Mouse (Mus musculus) heart, embryonic 15.5 days (tissue): ENCODE measurements at regions not wholly inside any gene's neighbourhood (a gene's known extent, or its start where the extent isn't known, plus 50 kb on each side); places are given as distances from the start of the nearest gene placed in this dataset.

Experiments used
- ATAC-seq: fragments of 200-750 bp; cut with Nextera tagmentation; replicated peaks from 2 replicates; pipeline ENCODE4 v1.8.0; 2017; ENCODE audit warnings: low read depth, moderate TSS enrichment; ENCODE audit not compliant: insufficient number of reproducible peaks, insufficient read depth, low FRiP score
- H3K27ac ChIP-seq: fragments of 300-500 bp; sonication (generic); 2 replicates; pipeline ENCODE4 v1.5.1; 2015; ENCODE audit warnings: mild to moderate bottlenecking, inconsistent platforms
- H3K27me3 ChIP-seq: fragments of 300-500 bp; sonication (generic); 2 replicates; pipeline ENCODE4 v1.6.1; 2015; ENCODE audit warnings: inconsistent platforms
- H3K36me3 ChIP-seq: fragments of 300-500 bp; sonication (generic); 2 replicates; pipeline ENCODE4 v1.6.1; 2015; ENCODE audit warnings: mild to moderate bottlenecking, inconsistent platforms
- H3K4me1 ChIP-seq: fragments of 300-500 bp; sonication (generic); replicated peaks from 2 replicates; pipeline ENCODE4 v1.6.1; 2015; ENCODE audit warnings: inconsistent platforms
- H3K4me2 ChIP-seq: fragments of 300-500 bp; sonication (generic); 2 replicates; pipeline ENCODE4 v1.6.1; 2015; ENCODE audit warnings: inconsistent platforms, mild to moderate bottlenecking, moderate library complexity
- H3K4me3 ChIP-seq: fragments of 300-500 bp; sonication (generic); 2 replicates; pipeline ENCODE4 v1.5.1; 2015; ENCODE audit warnings: mild to moderate bottlenecking, inconsistent platforms
- H3K9ac ChIP-seq: fragments of 300-500 bp; sonication (generic); 2 replicates; pipeline ENCODE4 v1.6.1; 2015; ENCODE audit warnings: mild to moderate bottlenecking, inconsistent platforms
- H3K9me3 ChIP-seq: fragments of 300-500 bp; sonication (generic); replicated peaks from 2 replicates; pipeline ENCODE4 v1.6.1; 2016; ENCODE audit warnings: inconsistent platforms
- WGBS: fragments of 180-500 bp; shearing (Covaris S2); methylation state at CpG from one replicate; pipeline ENCODE4 v1.1.7; 2015; ENCODE audit warnings: mixed read lengths; 5-methylcytosine and 5-hydroxymethylcytosine counted together

DNA sequence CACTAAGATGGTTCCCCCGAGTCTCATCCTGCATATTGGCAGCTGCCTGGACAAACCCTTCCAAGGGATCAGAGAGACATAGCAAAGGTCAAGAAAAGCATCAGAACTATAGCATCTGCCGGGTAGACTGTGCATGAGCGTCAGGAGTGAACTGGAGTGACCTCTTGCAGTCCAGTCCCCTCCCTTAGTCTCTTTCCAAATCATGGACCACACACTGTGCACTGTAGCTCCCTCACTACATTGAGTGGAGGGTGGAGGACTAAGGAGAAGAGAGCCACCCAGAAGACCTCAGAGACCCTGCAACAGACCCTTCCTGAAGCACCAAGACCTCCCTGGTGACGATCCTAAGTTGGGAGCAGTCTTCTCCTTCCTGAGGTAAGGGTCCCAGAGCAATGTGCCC, 107.8 kb upstream of the Cd93 start:
- no peak for ATAC-seq
- H3K27me3 ChIP-seq, result no peaks in the 10 kb centered on the region
- H3K27ac ChIP-seq, result no peak overlapping the region
- H3K4me3 ChIP-seq, result no peak overlapping the region
- no peaks in the 10 kb centered on the region for H3K4me1 ChIP-seq
- no peaks in the 10 kb centered on the region for H3K9me3 ChIP-seq
- no peaks in the 10 kb centered on the region for H3K36me3 ChIP-seq
- whole genome bisulfite sequencing, result 68% methylated on average over 4 of the region's 4 CpGs
- H3K4me2 ChIP-seq, result no peak overlapping the region
- H3K9ac ChIP-seq, result no peak overlapping the region

DNA sequence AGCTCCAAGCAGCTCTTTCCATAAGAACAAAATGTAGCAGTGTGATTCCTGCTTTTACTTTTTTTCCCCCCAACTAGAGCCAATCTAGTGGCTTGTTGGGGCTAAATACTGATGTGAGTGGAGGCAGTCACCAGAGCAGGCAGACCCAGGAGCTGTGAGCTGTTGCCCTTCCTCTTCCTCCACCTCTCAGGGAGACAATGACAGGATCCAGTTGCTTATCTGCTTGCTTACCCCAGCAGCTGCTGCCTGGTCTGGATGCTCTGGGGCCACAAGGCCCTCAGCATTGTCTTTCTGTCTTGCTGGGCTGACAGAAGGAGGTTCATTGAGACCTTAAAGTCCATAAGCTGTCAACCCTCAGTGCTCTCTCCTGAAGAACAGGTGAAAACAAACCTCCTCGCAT, 106.3 kb upstream of the Cd93 start:
- Histone ChIP-seq H3K4me1 (no peaks in the 10 kb centered on the region), H3K4me2 (no peak overlapping the region), H3K9me3 (no peaks in the 10 kb centered on the region), H3K9ac (no peak overlapping the region), H3K27me3 (no peaks in the 10 kb centered on the region), H3K36me3 (no peaks in the 10 kb centered on the region), H3K4me3 (no peak overlapping the region), H3K27ac (no peak overlapping the region)
- 0 out of 2 replicates have a peak, but pooled peaks have one; percentile 18 for ATAC-seq
- WGBS, result 76% methylated on average over 1 of the region's 1 CpGs

DNA sequence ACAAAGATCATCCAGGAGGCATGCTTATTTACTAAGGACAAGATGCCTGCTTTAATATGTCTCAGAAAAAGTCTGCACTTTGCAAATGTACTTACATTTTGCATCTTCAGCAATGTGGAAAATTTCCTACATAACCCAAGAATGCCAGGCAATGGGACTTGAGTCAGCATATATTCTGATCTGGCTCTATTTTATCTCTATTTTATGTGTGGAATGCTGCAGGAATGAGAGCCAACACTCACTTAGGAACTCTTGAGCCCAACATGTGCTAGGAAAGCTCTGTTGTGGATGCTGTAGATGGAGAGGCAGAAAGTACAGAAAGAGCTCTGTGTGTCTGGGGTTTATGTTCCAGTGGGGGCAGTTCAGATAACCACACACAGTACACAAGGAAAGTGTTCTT, 99.0 kb upstream of the Cd93 start:
- Histone ChIP-seq H3K4me2 (no peak overlapping the region), H3K4me1 (no peaks in the 10 kb centered on the region), H3K9ac (no peak overlapping the region), H3K36me3 (no peaks in the 10 kb centered on the region), H3K9me3 (no peaks in the 10 kb centered on the region), H3K27ac (no peak overlapping the region), H3K4me3 (no peak overlapping the region), H3K27me3 (no peaks in the 10 kb centered on the region)
- ATAC-seq, result no peak; the same call in 1 of the 2 replicates

DNA sequence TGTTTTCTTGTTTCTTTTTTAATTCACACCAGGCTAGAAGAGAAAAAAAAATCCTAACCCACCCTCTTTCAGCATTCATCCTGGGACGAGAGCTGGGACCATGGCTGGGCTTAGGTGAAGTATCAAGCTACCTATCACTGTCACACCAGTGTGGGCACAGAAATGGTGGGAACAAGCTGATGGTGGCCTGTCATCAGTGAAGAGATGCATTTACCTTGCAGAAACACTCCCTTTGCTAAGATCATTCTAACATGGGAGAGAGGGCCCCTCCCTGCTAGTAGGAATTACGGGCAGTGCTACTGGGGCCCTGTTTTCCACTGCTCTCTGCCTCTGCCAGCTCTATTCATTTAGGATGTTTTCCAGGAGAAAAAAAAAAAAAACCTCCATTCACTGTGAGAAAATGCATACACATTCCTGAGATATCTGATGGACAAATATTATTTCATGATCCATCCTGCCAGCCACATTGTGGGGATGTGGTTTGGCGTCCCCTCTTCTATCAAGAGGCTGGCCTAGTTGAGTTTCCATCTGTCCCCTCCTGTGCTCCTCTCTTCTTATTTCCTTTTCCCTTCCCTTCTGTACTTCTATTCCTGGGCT, 94.6 kb upstream of the Cd93 start:
- H3K9ac ChIP-seq, result no peak overlapping the region
- no peaks in the 10 kb centered on the region for H3K4me1 ChIP-seq
- H3K36me3 ChIP-seq, result no peaks in the 10 kb centered on the region
- no peaks in the 10 kb centered on the region for H3K27me3 ChIP-seq
- H3K4me2 ChIP-seq, result no peak overlapping the region
- H3K4me3 ChIP-seq, result no peak overlapping the region
- H3K27ac ChIP-seq, result no peak overlapping the region
- 60% methylated on average over 3 of the region's 3 CpGs for WGBS
- ATAC-seq, result no peak
- no peaks in the 10 kb centered on the region for H3K9me3 ChIP-seq

DNA sequence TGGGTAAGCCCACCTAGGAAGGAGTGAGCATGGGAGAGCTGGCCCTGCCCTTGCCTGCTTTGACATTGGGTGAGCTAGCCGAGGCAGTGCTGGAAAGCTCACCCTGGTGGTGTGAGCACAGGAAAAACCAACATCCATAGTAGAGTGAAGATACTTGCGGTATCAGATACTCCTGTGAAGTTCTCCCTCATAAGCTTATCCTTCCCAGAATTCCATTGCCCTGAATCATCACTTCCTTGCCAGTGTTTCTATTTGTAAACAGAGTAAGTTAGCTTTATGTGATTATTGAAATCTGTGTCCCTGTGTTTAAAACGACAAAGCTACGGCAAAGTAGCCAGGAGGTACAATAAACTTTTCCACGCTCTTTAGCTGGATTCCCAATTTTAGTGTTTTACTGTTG, 93.9 kb upstream of the Cd93 start:
- Histone ChIP-seq H3K27me3 (no peaks in the 10 kb centered on the region), H3K9ac (no peak overlapping the region), H3K9me3 (no peaks in the 10 kb centered on the region), H3K36me3 (no peaks in the 10 kb centered on the region), H3K4me1 (no peaks in the 10 kb centered on the region), H3K4me2 (no peak overlapping the region), H3K4me3 (no peak overlapping the region), H3K27ac (no peak overlapping the region)
- WGBS, result 73% methylated on average over 5 of the region's 5 CpGs
- no peak for ATAC-seq

DNA sequence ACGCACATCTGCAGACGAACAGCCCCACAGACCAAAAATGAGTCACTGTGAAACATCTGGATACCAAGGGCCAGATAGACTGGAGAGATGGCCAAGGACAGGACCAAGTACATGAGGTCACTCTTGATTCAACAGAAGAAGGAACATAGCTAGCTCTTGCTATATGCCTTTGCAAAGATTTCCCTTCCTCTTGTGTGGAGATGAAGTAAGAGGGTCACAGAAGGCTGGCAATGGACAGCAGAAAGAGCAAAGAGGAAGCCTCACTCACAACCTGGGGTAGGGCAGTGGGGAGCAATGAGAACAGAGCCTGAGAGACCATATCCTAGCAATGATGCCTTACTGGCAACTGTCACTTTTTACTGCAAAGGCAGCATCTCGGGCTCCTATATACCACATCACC, 93.2 kb upstream of the Cd93 start:
- Histone ChIP-seq H3K4me2 (no peak overlapping the region), H3K4me3 (no peak overlapping the region), H3K9ac (no peak overlapping the region), H3K36me3 (no peaks in the 10 kb centered on the region), H3K4me1 (no peaks in the 10 kb centered on the region), H3K27me3 (no peaks in the 10 kb centered on the region), H3K27ac (no peak overlapping the region), H3K9me3 (no peaks in the 10 kb centered on the region)
- 87% methylated on average over 3 of the region's 3 CpGs for WGBS
- ATAC-seq, result no peak

DNA sequence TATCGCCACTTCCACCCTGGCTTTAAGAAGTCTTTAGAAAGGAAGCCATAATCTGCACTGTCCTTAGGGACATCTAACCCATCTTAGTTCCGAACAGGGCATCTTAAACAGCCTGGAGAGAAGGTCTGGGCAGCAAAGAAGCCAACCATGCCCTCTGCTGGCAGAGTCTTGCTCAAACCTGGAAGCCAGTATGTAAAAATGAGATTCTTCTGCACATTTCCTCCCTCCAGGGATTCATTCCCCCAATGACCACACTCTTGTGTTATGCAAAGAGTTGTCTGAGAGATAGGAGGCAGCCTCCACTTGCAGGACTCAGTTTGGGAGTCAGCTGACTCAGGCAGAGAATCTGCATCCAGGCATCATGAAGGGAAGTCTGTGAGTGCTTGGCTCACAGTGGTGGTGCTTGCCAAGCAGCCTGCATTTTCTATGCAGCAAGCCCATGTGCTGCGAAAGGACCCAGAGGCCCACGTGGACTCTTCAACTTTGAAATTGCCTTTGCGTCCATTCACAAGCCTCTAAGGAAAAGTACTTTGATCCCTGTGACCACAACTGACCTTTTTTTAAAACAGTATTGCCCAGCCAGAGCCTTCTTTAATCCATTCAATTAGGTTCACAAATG, 92.3 kb upstream of the Cd93 start:
- H3K4me2 ChIP-seq, result no peak overlapping the region
- H3K36me3 ChIP-seq, result no peaks in the 10 kb centered on the region
- no peaks in the 10 kb centered on the region for H3K9me3 ChIP-seq
- WGBS, result 57% methylated on average over 5 of the region's 5 CpGs
- H3K27me3 ChIP-seq, result no peaks in the 10 kb centered on the region
- H3K27ac ChIP-seq, result no peak overlapping the region
- H3K9ac ChIP-seq, result no peak overlapping the region
- no peak for ATAC-seq
- no peak overlapping the region for H3K4me3 ChIP-seq
- H3K4me1 ChIP-seq, result no peaks in the 10 kb centered on the region

DNA sequence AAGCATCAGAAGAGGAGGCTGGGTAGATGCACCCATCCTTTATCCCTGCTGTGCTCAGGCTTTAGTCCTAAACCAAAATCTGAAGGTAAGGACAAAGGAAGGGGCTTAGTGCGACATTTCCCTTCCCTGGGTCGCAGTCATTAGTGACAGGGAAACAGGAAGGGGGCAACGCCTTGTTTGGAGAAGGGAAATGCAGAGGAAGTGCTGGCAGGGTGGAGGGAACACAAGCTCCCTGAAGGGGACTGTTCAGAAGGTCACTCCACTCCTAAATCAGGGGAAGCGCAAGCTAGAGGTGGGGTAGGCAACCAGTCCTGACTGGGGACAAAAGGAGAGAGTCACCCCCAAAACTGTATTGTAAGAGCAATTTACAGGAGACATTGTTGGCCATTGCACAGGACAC, 88.7 kb upstream of the Cd93 start:
- Histone ChIP-seq H3K27ac (no peak overlapping the region), H3K27me3 (no peaks in the 10 kb centered on the region), H3K4me3 (no peak overlapping the region), H3K9me3 (no peaks in the 10 kb centered on the region), H3K9ac (no peak overlapping the region), H3K4me2 (no peak overlapping the region), H3K36me3 (no peaks in the 10 kb centered on the region), H3K4me1 (no peaks in the 10 kb centered on the region)
- no peak for ATAC-seq
- WGBS, result 55% methylated on average over 4 of the region's 4 CpGs

DNA sequence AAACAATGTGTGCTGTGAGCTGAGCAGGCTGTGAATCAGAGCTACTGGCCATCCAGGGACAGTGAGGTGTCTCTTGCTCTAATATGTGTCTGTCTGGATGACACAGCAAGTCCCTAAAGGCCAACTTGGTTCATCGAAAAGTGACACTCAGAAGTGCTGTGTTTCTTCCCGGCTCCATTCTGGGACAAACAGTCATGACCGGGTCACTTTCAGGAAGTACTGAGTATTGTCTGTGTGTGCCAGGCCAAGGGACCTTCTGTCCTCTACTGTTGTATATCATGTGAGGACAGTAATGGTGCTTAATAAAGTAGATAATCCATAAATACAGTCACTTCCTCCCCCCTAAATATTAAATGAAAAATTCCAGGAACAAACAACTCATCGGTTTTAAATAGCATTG, 87.2 kb upstream of the Cd93 start:
- ATAC-seq, result no peak
- no peaks in the 10 kb centered on the region for H3K4me1 ChIP-seq
- H3K4me2 ChIP-seq, result no peak overlapping the region
- WGBS, result 62% methylated on average over 4 of the region's 4 CpGs
- H3K36me3 ChIP-seq, result no peaks in the 10 kb centered on the region
- H3K4me3 ChIP-seq, result no peak overlapping the region
- H3K27ac ChIP-seq, result no peak overlapping the region
- H3K9me3 ChIP-seq, result no peaks in the 10 kb centered on the region
- no peak overlapping the region for H3K9ac ChIP-seq
- no peaks in the 10 kb centered on the region for H3K27me3 ChIP-seq

DNA sequence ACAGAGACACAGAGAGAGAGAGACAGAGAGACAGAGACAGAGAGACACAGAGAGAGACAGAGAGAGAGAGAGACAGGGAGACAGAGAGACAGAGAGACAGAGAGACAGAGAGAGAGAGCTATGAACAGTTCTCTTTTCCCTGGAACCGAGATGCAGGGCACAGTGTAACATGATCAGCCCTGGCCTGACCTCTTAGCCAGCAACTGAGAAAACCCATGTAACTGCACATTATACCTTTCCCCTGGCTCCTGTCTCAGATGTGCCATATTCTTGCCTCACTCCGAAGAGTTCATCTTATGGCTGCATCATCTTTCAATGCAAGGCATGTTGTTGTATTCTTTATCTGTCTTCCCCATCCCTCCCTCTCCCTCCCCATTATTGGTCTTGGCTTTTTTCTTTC, 86.5 kb upstream of the Cd93 start:
- ATAC-seq, result no peak
- no peaks in the 10 kb centered on the region for H3K27me3 ChIP-seq
- 56% methylated on average over 2 of the region's 2 CpGs for WGBS

DNA sequence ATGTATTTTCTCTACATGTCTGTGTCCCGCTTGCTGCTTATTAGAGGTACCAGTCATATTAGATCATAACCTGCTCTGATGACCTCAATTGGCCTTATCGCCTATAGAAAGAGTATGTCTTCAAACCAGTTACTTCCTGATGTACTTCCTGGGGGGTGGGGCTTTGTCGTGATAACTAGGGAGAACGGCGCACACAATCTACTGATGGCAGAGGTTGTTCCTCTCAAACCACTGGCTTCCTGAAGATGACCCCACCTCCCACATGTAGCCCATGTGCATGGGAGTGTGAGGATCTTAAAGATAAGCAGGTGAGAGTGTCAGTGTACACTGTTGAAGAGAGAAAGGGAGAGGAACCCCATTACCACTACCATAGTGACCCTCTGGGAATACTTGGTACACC, 84.4 kb upstream of the Cd93 start:
- Histone ChIP-seq H3K4me2 (no peak overlapping the region), H3K27me3 (no peaks in the 10 kb centered on the region), H3K4me1 (no peaks in the 10 kb centered on the region), H3K9ac (no peak overlapping the region), H3K27ac (no peak overlapping the region), H3K36me3 (no peaks in the 10 kb centered on the region), H3K4me3 (no peak overlapping the region), H3K9me3 (no peaks in the 10 kb centered on the region)
- WGBS, result 63% methylated on average over 5 of the region's 5 CpGs
- no peak for ATAC-seq

More for the DNA sequence above, 86.5 kb upstream of the Cd93 start:
- H3K27ac ChIP-seq, result no peak overlapping the region
- H3K4me1 ChIP-seq, result no peaks in the 10 kb centered on the region
- H3K9ac ChIP-seq, result no peak overlapping the region
- H3K36me3 ChIP-seq, result no peaks in the 10 kb centered on the region
- H3K9me3 ChIP-seq, result no peaks in the 10 kb centered on the region
- no peak overlapping the region for H3K4me3 ChIP-seq
- no peak overlapping the region for H3K4me2 ChIP-seq

DNA sequence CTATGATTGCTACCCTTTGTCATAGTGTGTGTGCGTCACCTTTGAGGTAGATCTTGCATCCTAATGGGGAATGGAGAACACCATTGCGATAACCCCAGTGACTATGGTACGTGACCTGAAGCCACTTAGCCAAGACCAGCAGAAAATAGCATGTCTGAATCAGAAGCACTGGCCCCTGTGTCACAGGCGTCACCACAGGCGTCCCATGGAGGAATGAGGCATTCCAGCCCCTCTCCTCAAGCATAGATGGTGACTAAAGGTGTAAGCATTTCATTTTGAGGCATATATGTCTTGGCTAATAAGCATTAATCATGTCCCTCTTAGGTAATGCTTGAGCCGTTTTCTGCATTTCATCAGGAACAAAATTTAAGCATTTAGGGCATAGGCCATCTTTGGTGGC, 82.1 kb upstream of the Cd93 start:
- Histone ChIP-seq H3K4me3 (no peak overlapping the region), H3K27me3 (no peaks in the 10 kb centered on the region), H3K27ac (no peak overlapping the region), H3K36me3 (no peaks in the 10 kb centered on the region), H3K9ac (no peak overlapping the region), H3K4me2 (no peak overlapping the region), H3K4me1 (peaks cover 8% of the 10 kb centered on the region), H3K9me3 (no peaks in the 10 kb centered on the region)
- WGBS, result 74% methylated on average over 6 of the region's 6 CpGs
- ATAC-seq, result no peak
